Mouse (Mus musculus) hindbrain, embryonic 10.5 days (tissue): ENCODE measurements at regions not wholly inside any gene's neighbourhood (a gene's known extent, or its start where the extent isn't known, plus 50 kb on each side); places are given as distances from the start of the nearest gene placed in this dataset.
A peak's percentile ranks its signal among the peaks of the same experiment; 100 is the strongest.

ENCODE experiments used
- DNase-seq: peaks from one replicate; pipeline ENCODE4 v3.0.0-alpha.2; 2017; ENCODE audit warnings: low spot score
- H3K27ac ChIP-seq: fragments of 300-500 bp; sonication (generic); 2 replicates; pipeline ENCODE4 v1.5.1; 2016; ENCODE audit warnings: mild to moderate bottlenecking, moderate library complexity
- H3K27me3 ChIP-seq: fragments of 300-500 bp; sonication (generic); 2 replicates; pipeline ENCODE4 v1.6.1; 2016; ENCODE audit warnings: mild to moderate bottlenecking; ENCODE audit not compliant: poor library complexity, insufficient read depth, severe bottlenecking
- H3K36me3 ChIP-seq: fragments of 300-500 bp; sonication (generic); 2 replicates; pipeline ENCODE4 v1.6.1; 2016; ENCODE audit warnings: mild to moderate bottlenecking, moderate library complexity
- H3K4me1 ChIP-seq: fragments of 300-500 bp; sonication (generic); replicated peaks from 2 replicates; pipeline ENCODE4 v1.6.1; 2016; ENCODE audit warnings: mild to moderate bottlenecking
- H3K4me3 ChIP-seq: fragments of 300-500 bp; sonication (generic); 2 replicates; pipeline ENCODE4 v1.5.1; 2016; ENCODE audit warnings: mild to moderate bottlenecking, moderate library complexity
- H3K9me3 ChIP-seq: fragments of 300-500 bp; sonication (generic); 2 replicates; pipeline ENCODE4 v1.6.1; 2016; ENCODE audit warnings: mild to moderate bottlenecking, moderate library complexity
- WGBS: fragments of 180-500 bp; shearing (Covaris S2); methylation state at CpG from one replicate; pipeline ENCODE4 v1.1.7; 2016; 5-methylcytosine and 5-hydroxymethylcytosine counted together

- peak; percentile 10 for DNase-seq
- Histone ChIP-seq H3K27me3 (no peaks in the 10 kb centered on the region), H3K4me3 (no peak overlapping the region), H3K27ac (no peak overlapping the region), H3K36me3 (no peaks in the 10 kb centered on the region), H3K9me3 (no peaks in the 10 kb centered on the region), H3K4me1 (no peaks in the 10 kb centered on the region)
Measured at GRCm38 (mm10) chr11:94839133-94839532, 56.6 kb upstream of the Tmem92 start.

GRCm38 (mm10) chr11:94838140-94838539 lies 55.6 kb upstream of the Tmem92 start:
- DNase-seq, result no peak
- Histone ChIP-seq H3K27me3 (no peaks in the 10 kb centered on the region), H3K27ac (no peak overlapping the region), H3K36me3 (no peaks in the 10 kb centered on the region), H3K4me1 (no peaks in the 10 kb centered on the region), H3K4me3 (no peak overlapping the region), H3K9me3 (no peaks in the 10 kb centered on the region)
- 60% methylated on average over 3 of the region's 3 CpGs for WGBS

GRCm38 (mm10) chr11:94836347-94836746 lies 53.8 kb upstream of the Tmem92 start:
- Histone ChIP-seq H3K36me3 (no peaks in the 10 kb centered on the region), H3K4me3 (no peak overlapping the region), H3K4me1 (no peaks in the 10 kb centered on the region), H3K9me3 (no peaks in the 10 kb centered on the region), H3K27me3 (no peaks in the 10 kb centered on the region), H3K27ac (no peak overlapping the region)
- DNase-seq, result no peak

GRCm38 (mm10) chr11:94832246-94832985 lies 49.9 kb upstream of the Tmem92 start:
- Histone ChIP-seq H3K27ac (no peak overlapping the region), H3K4me1 (no peaks in the 10 kb centered on the region), H3K4me3 (no peak overlapping the region), H3K27me3 (no peaks in the 10 kb centered on the region), H3K36me3 (no peaks in the 10 kb centered on the region), H3K9me3 (no peaks in the 10 kb centered on the region)
- 30% methylated on average over 13 of the region's 13 CpGs for WGBS
- DNase-seq, result peak; percentile 69
